Mouse (Mus musculus): Measurements from ENCODE around the gene Nox4. TPM values are rescaled to one million over a fixed set of nuclear protein-coding genes. Genes with fewer than 3 reads are reported as not detected.
"Not testable (repeated sequence)": the region's sequence is repeated elsewhere in the genome, so short reads cannot be mapped to it uniquely, and the experiment has no call there.

The Nox4 gene
- polyA plus RNA-seq, 1 experiment from 2014 or later, result 5.2 TPM

DNA sequence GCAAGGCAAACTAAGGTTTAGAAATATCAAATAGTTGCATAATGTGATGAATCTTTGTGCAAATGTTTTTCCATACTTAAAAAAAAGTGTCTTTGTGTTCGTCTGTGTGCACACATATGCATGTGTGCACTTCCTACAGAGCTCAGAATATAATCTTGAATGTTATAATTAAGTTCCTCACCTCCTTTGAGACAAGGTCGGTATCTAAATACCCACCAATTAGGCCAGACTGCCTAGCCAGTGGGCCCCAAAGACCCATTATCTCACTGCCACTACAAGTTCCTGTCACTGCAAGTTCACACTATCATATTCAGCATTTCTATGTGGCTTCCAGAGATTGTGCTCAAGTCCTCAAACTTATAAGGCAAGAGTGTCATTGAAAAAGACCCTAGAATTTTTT is 129.0 kb downstream of the Nox4 start:
- no peaks in the 10 kb centered on the region for H3K4me1 ChIP-seq
- WGBS, result 66% methylated on average over 2 of the region's 2 CpGs
- no peaks in the 10 kb centered on the region for H3K36me3 ChIP-seq
- H3K4me2 ChIP-seq, result no peak overlapping the region
- no peaks in the 10 kb centered on the region for H3K9me3 ChIP-seq
- no peak overlapping the region for H3K9ac ChIP-seq
- H3K27ac ChIP-seq, result no peak overlapping the region
- H3K27me3 ChIP-seq, result no peaks in the 10 kb centered on the region
- ATAC-seq (ENCODE audit: insufficient number of reproducible peaks, low FRiP score, low TSS enrichment, low read depth), result no peak
- no peak overlapping the region for H3K4me3 ChIP-seq

DNA sequence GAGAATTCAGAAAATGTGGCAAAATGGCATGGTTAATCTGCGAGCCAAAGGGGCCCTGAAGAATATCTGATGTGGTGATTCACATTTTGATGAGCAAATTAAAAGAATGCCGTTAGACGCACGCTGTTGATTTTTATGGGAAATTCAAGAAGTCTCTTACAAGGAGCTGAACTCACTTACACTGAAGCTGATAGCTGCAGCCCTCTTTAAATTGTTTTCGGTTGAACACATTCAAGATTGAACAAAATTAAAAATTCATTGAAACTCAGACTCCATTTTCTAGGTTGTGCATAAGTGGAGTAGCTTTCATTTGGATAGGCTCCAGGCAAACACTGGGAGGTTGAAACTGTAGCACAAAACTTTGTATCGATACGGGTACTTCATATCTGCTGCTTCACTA is 151.1 kb downstream of the Nox4 start:
- no peak overlapping the region for H3K9ac ChIP-seq
- H3K4me3 ChIP-seq, result no peak overlapping the region
- H3K36me3 ChIP-seq, result no peaks in the 10 kb centered on the region
- no peak overlapping the region for H3K4me2 ChIP-seq
- 83% methylated on average over 7 of the region's 7 CpGs for WGBS
- no peak for ATAC-seq (ENCODE audit: insufficient number of reproducible peaks, low FRiP score, low TSS enrichment, low read depth)
- H3K27me3 ChIP-seq, result no peaks in the 10 kb centered on the region
- no peak overlapping the region for H3K27ac ChIP-seq
- H3K4me1 ChIP-seq, result no peaks in the 10 kb centered on the region
- no peaks in the 10 kb centered on the region for H3K9me3 ChIP-seq

GRCm38 (mm10) chr7:87411373-87411772 is 165.5 kb downstream of the Nox4 start:
- not testable (repeated sequence) for H3K27ac ChIP-seq; H3K36me3 ChIP-seq; H3K4me2 ChIP-seq; H3K27me3 ChIP-seq; H3K9ac ChIP-seq; H3K4me1 ChIP-seq; H3K4me3 ChIP-seq; ATAC-seq (ENCODE audit: insufficient number of reproducible peaks, low FRiP score, low TSS enrichment, low read depth); H3K9me3 ChIP-seq
- WGBS, result 12% methylated on average over 4 of the region's 4 CpGs

GRCm38 (mm10) chr7:87413271-87413670 is 167.4 kb downstream of the Nox4 start:
- Histone ChIP-seq H3K27me3 (no peaks in the 10 kb centered on the region), H3K9me3 (no peaks in the 10 kb centered on the region), H3K9ac (no peak overlapping the region), H3K4me3 (no peak overlapping the region), H3K27ac (no peak overlapping the region), H3K36me3 (no peaks in the 10 kb centered on the region), H3K4me2 (no peak overlapping the region), H3K4me1 (no peaks in the 10 kb centered on the region)
- WGBS, result 72% methylated on average over 1 of the region's 1 CpGs
- no peak for ATAC-seq (ENCODE audit: insufficient number of reproducible peaks, low FRiP score, low TSS enrichment, low read depth)

Other genes starting within 250 kb of the Nox4 start
- not detected in 2 replicates for gene Vmn2r79, start 250.0 kb upstream of the Nox4 start, polyA plus RNA-seq (2015; fragmentation: Nextera tagmentation; extraction: Ambion mirVana)
- 0.45 and 0.52 TPM in 2 replicates for gene Tyr, start 247.4 kb downstream of the Nox4 start, polyA plus RNA-seq (2015; fragmentation: Nextera tagmentation; extraction: Ambion mirVana)